In the genomic region with DNA sequence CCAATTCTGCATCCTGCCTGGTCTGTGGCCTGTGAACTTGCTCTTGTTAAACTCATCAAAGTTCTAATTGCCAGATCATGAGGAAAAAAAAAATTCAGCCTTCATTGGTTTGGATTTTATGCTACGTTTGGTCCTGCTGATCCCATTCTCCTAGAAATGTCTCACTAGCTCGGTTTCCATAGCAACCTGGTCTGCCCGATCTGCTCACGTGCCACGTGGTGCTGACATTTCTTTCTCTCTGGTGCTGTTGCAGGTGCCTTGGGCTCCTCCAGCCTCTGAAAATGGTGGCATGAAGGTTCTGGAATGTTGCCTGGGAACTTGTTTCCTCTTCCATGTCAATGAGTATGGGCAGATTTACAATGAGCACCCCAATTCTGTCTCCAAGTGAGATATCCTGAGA, we compare ENCODE assay signal across 11 mouse cellular contexts. TPM values are rescaled to one million over a fixed set of nuclear protein-coding genes. Genes with fewer than 3 reads are reported as not detected.
DNase-seq lines count a peak whose midpoint lies in the region; ATAC-seq lines count a peak whose summit lies in the region.
"Had no signal": no experiment of that assay in that cellular context is flagged by ENCODE, and none has a peak within 500 bp of the region (broad histone marks: within the 10 kb centered on the region; RNA-seq: fewer than 3 reads in every experiment).

No protein-coding gene starts in this region.

- H3K27me3 ChIP-seq in hindbrain, embryonic 14.5 days (ENCODE audit: control insufficient read depth, insufficient read depth, low read length) = no peaks in the 10 kb centered on the region
- 0 out of 2 replicates have a peak, but pooled peaks cover 10% of the 10 kb centered on the region for H3K27me3 ChIP-seq in liver, embryonic 12.5 days (replicated peaks)

- no peak overlapping the region for H3K4me2 ChIP-seq in hindbrain, embryonic 14.5 days (replicated peaks)
- H3K4me2 ChIP-seq in liver, embryonic 12.5 days = no peak overlapping the region
- H3K4me2 ChIP-seq: heart, embryonic 11.5 days had no signal

- no peaks in the 10 kb centered on the region for H3K9me3 ChIP-seq in hindbrain, embryonic 14.5 days (ENCODE audit: control insufficient read depth, low read length)
- H3K9me3 ChIP-seq in liver, embryonic 12.5 days (replicated peaks) = no peaks in the 10 kb centered on the region

- peak; percentile 53 for DNase-seq in layer of hippocampus, adult 9-10 months (ENCODE audit: low spot score)
- no peak for DNase-seq in layer of hippocampus, postnatal 10 days (ENCODE audit: low spot score in 2 of 2)
- DNase-seq in embryo, embryonic 10.5 days (ENCODE audit: low spot score) = peak; percentile 68
- peak; percentile 73 for DNase-seq in hindbrain, embryonic 14.5 days (ENCODE audit: low spot score)
- peak; percentile 58 for DNase-seq in retina, embryonic 14.5 days (ENCODE audit: low spot score)
- DNase-seq in lung, adult 18-20 months = no peak
- DNase-seq in urinary bladder, postnatal 10 days (ENCODE audit: low spot score) = no peak
- DNase-seq: cerebellum, adult 11 months; kidney, adult 11 months had no signal

- 10% methylated on average over 5 of the region's 5 CpGs for WGBS in hindbrain, embryonic 14.5 days
- 45% methylated on average over 5 of the region's 5 CpGs for WGBS in liver, embryonic 12.5 days (ENCODE audit: insufficient replicate concordance)

- no peaks in the 10 kb centered on the region for H3K36me3 ChIP-seq in hindbrain, embryonic 14.5 days (replicated peaks; ENCODE audit: control insufficient read depth, insufficient read depth)
- no peaks in the 10 kb centered on the region for H3K36me3 ChIP-seq in liver, embryonic 12.5 days

- H3K4me1 ChIP-seq in hindbrain, embryonic 14.5 days (replicated peaks; ENCODE audit: control insufficient read depth, insufficient read depth, low read length) = peaks cover 40% of the 10 kb centered on the region
- H3K4me1 ChIP-seq in liver, embryonic 12.5 days = no peaks in the 10 kb centered on the region

- peak overlapping the region; percentile 62 for H3K27ac ChIP-seq in hindbrain, embryonic 14.5 days
- no peak overlapping the region for H3K27ac ChIP-seq in liver, embryonic 12.5 days

- no peak overlapping the region for H3K9ac ChIP-seq in hindbrain, embryonic 14.5 days
- no peak overlapping the region for H3K9ac ChIP-seq in liver, embryonic 12.5 days

- no peak overlapping the region for H3K4me3 ChIP-seq in hindbrain, embryonic 14.5 days (replicated peaks; ENCODE audit: low read length)
- H3K4me3 ChIP-seq in liver, embryonic 12.5 days = no peak overlapping the region

- ATAC-seq in hindbrain, embryonic 14.5 days (ENCODE audit: low FRiP score) = no peak
- ATAC-seq in liver, embryonic 12.5 days = no peak

RNA-seq across cellular contexts. Expression of gene Nnat, which starts 39.4 kb away (rescaled TPM):
- total RNA-seq in layer of hippocampus, postnatal 10 days (2021) = 1,000 to 10,000 TPM; 1,193 to 1,435 TPM
- 4,569 and 4,588 TPM in 2 replicates for polyA plus RNA-seq in hindbrain, embryonic 14.5 days (2014; fragmentation: Nextera tagmentation; extraction: Ambion mirVana)
- polyA plus RNA-seq in liver, embryonic 12.5 days (2016; fragmentation: Nextera tagmentation; extraction: Ambion mirVana) = 79.0 and 80.8 TPM in 2 replicates

RNA-seq across cellular contexts. Expression of gene Blcap, which starts 50.6 kb away (rescaled TPM):
- total RNA-seq in layer of hippocampus, postnatal 10 days (2021) = 100 to 1,000 TPM; 140 to 151 TPM
- polyA plus RNA-seq in hindbrain, embryonic 14.5 days (2014; fragmentation: Nextera tagmentation; extraction: Ambion mirVana) = 285 and 323 TPM in 2 replicates
- polyA plus RNA-seq in liver, embryonic 12.5 days (2016; fragmentation: Nextera tagmentation; extraction: Ambion mirVana) = 12.3 and 13.4 TPM in 2 replicates

Comparison
In these comparisons a context has a peak if more than half of its experiments do, and no peak if none do; other contexts are left out.
1. DNase-seq: peak in layer of hippocampus, adult 9-10 months (single experiment), embryo, embryonic 10.5 days (single experiment), hindbrain, embryonic 14.5 days (single experiment) and retina, embryonic 14.5 days (single experiment); none in layer of hippocampus, postnatal 10 days (0 of 2), lung, adult 18-20 months (0 of 2) and urinary bladder, postnatal 10 days (single experiment).
2. RNA of gene Nnat, which starts 39.4 kb away (polyA plus RNA-seq): 4,569 to 4,588 TPM in hindbrain, embryonic 14.5 days; 79.0 to 80.8 TPM in liver, embryonic 12.5 days; every median in the first group is over 10 times any median in the second.
3. RNA of gene Blcap, which starts 50.6 kb away (polyA plus RNA-seq): 285 to 323 TPM in hindbrain, embryonic 14.5 days; 12.3 to 13.4 TPM in liver, embryonic 12.5 days; every median in the first group is over 10 times any median in the second.